Mouse (Mus musculus) midbrain, embryonic 10.5 days (tissue): Measurements from ENCODE around the gene Slc37a3. TPM values are rescaled to one million over a fixed set of nuclear protein-coding genes. Genes with fewer than 3 reads are reported as not detected.

Source experiments
- DNase-seq: peaks from one replicate; pipeline ENCODE4 v3.0.0-alpha.2; 2017; ENCODE audit warnings: low spot score
- H3K27ac ChIP-seq: fragments of 300-500 bp; sonication (generic); replicated peaks from 2 replicates; pipeline ENCODE4 v1.5.1; 2016; ENCODE audit warnings: mild to moderate bottlenecking
- H3K27me3 ChIP-seq: fragments of 300-500 bp; sonication (generic); 2 replicates; pipeline ENCODE4 v1.6.1; 2016; ENCODE audit warnings: low read depth, mild to moderate bottlenecking; ENCODE audit not compliant: poor library complexity, severe bottlenecking
- H3K36me3 ChIP-seq: fragments of 300-500 bp; sonication (generic); 2 replicates; pipeline ENCODE4 v1.6.1; 2016; ENCODE audit warnings: mild to moderate bottlenecking, moderate library complexity
- H3K4me1 ChIP-seq: fragments of 300-500 bp; sonication (generic); 2 replicates; pipeline ENCODE4 v1.6.1; 2016
- H3K4me3 ChIP-seq: fragments of 300-500 bp; sonication (generic); 2 replicates; pipeline ENCODE4 v1.5.1; 2016; ENCODE audit warnings: mild to moderate bottlenecking, moderate library complexity
- H3K9me3 ChIP-seq: fragments of 300-500 bp; sonication (generic); replicated peaks from 2 replicates; pipeline ENCODE4 v1.6.1; 2016; ENCODE audit warnings: mild to moderate bottlenecking
- WGBS: fragments of 180-500 bp; shearing (Covaris S2); methylation state at CpG from one replicate; pipeline ENCODE4 v1.1.7; 2016; 5-methylcytosine and 5-hydroxymethylcytosine counted together
- polyA plus RNA-seq: library from polyadenylated mRNA; unstranded; fragments of >200 nt; fragmentation: Nextera tagmentation; extraction: Ambion mirVana; gene quantifications from 2 replicates; pipeline ENCODE4 v1.2.1, GENCODE M21; 2016

Slc37a3 gene
- polyA plus RNA-seq, 1 experiment from 2014 or later: 45.3 TPM

DNA sequence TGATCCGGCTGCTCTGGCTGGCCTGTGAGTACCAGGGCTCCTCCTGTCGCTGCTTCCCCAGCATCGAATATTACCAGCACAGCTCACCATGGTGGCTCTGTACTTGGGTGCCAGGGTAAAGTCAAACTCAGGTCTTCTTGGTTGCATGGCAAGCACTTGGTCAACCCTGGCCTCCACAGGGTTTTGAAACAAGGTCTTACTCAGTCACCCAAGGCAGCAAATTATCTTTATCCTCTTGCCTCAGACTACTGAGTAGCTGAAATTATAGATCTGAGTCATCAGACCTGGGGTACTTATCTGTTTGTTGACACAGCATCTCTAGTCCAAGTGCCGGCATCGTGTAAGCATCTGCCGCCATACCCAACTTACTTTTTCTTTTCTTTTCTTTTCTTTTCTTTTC, 80.4 kb downstream of the Slc37a3 start:
- H3K27me3 ChIP-seq: no peaks in the 10 kb centered on the region
- WGBS: 96% methylated on average over 6 of the region's 6 CpGs
- no peaks in the 10 kb centered on the region for H3K36me3 ChIP-seq
- no peak overlapping the region for H3K4me3 ChIP-seq
- DNase-seq: no peak
- peaks cover 12% of the 10 kb centered on the region for H3K4me1 ChIP-seq
- H3K9me3 ChIP-seq: no peaks in the 10 kb centered on the region
- no peak overlapping the region for H3K27ac ChIP-seq

DNA sequence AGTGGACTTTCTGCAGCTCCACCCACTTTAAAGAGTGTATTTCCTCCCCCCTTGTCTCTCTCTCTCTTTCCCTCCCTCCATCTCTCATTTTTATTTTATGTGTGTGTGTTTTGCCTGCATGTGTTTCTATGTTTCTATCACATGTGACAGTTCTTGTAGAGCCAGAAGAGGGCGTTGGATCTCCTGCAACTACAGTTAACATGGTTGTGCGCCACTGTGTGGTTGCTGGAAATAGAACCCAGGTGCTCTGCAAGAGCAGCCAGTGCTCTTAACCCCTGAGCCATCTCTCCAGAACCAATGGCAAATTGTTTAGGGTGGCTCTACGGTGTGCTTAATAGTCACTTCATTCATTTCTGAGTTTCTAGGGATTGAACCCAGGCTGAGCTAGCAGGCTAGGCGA, 81.0 kb downstream of the Slc37a3 start:
- no peak for DNase-seq
- no peaks in the 10 kb centered on the region for H3K27me3 ChIP-seq
- no peaks in the 10 kb centered on the region for H3K9me3 ChIP-seq
- 78% methylated on average over 4 of the region's 4 CpGs for WGBS
- no peak overlapping the region for H3K27ac ChIP-seq
- H3K36me3 ChIP-seq: no peaks in the 10 kb centered on the region
- peaks cover 6% of the 10 kb centered on the region for H3K4me1 ChIP-seq
- H3K4me3 ChIP-seq: no peak overlapping the region

DNA sequence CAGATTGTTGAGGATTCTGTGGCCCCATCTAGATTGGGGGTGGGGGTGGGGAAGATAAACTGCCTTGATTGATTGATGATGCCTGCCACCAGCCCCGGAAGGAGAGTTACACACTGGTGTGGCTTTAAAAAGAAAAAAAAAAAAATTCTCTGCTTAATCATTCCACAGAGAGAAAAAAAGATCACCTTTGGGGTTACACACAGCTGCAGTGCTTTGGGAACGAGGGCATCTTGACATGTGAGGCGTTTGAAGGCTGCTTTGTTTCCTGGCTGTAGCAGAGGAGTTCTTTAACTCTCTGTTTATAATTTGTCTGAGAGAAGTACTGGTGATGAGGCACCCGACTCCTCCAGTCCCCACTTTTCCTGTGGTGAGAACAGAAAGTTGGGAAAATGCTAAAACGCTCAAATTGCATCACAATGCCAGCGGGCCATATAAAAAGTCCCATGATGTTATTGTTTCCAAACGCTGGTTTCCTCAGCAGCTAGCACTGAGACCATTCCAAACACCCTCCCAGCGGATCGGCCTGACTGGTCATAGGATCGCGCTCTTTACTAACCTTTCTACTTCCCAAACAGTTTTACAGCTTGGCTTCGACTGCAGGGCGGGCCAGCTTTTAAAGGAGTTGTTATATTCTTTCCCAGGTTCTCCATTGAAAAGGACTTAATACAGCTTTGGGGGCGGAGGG, 81.6 kb downstream of the Slc37a3 start:
- H3K27me3 ChIP-seq: no peaks in the 10 kb centered on the region
- DNase-seq: no peak
- no peak overlapping the region; the same call in 1 of the 2 replicates for H3K27ac ChIP-seq
- H3K4me1 ChIP-seq: peaks cover 6% of the 10 kb centered on the region
- H3K9me3 ChIP-seq: no peaks in the 10 kb centered on the region
- no peak overlapping the region for H3K4me3 ChIP-seq
- no peaks in the 10 kb centered on the region for H3K36me3 ChIP-seq
- WGBS: 58% methylated on average over 14 of the region's 14 CpGs

- 82% methylated on average over 7 of the region's 7 CpGs for WGBS
- no peaks in the 10 kb centered on the region for H3K9me3 ChIP-seq
- H3K27ac ChIP-seq: no peak overlapping the region
- no peaks in the 10 kb centered on the region for H3K27me3 ChIP-seq
- peaks cover 11% of the 10 kb centered on the region for H3K4me1 ChIP-seq
- H3K4me3 ChIP-seq: no peak overlapping the region
- H3K36me3 ChIP-seq: no peaks in the 10 kb centered on the region
- no peak for DNase-seq
Measured at GRCm38 (mm10) chr6:39289721-39290120, 87.8 kb downstream of the Slc37a3 start.

- Histone ChIP-seq H3K9me3 (no peaks in the 10 kb centered on the region), H3K27ac (no peak overlapping the region), H3K4me1 (peaks cover 11% of the 10 kb centered on the region), H3K4me3 (no peak overlapping the region), H3K36me3 (no peaks in the 10 kb centered on the region), H3K27me3 (no peaks in the 10 kb centered on the region)
- 84% methylated on average over 3 of the region's 3 CpGs for WGBS
- no peak for DNase-seq
Measured at GRCm38 (mm10) chr6:39287782-39288181, 89.7 kb downstream of the Slc37a3 start.

- H3K4me1 ChIP-seq: peaks cover 11% of the 10 kb centered on the region
- H3K36me3 ChIP-seq: no peaks in the 10 kb centered on the region
- WGBS: 39% methylated on average over 5 of the region's 5 CpGs
- H3K4me3 ChIP-seq: no peak overlapping the region
- no peak for DNase-seq
- no peaks in the 10 kb centered on the region for H3K27me3 ChIP-seq
- H3K27ac ChIP-seq: peak overlapping the region; percentile 55
- H3K9me3 ChIP-seq: no peaks in the 10 kb centered on the region
Measured at GRCm38 (mm10) chr6:39286732-39287083, 90.8 kb downstream of the Slc37a3 start.

DNA sequence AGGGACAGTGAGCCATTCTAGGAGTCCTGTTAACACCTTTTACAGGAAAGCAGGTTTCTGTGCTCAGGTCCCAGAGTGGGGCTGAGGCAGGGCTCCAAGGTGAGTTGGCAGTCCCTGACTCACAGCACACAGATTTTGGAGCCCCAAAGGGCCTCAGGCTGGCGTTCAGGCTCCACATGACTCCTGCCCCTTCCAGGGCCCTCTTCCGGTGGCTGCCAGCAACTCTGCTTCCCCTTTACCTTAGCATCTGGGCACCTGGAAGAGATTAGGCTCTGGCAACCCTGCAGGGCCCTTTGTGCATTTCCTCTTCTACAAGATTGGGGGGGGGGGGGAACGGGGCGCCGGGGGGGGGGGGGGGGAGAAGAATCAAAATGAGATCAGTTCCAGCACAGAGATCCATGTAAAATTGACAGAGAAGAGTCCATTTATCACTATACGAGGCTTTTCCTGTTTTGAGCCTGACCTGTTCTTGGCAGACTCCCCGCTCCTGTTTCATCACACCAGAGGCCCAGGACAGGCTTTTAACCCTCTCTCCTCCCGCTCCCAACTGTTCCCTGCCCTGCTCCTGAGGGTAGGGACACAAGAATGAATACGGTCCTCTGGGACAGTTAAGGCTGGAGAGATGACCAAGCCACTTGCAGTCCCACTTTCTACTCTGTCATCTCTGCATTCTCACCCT, 91.3 kb downstream of the Slc37a3 start:
- peaks cover 11% of the 10 kb centered on the region for H3K4me1 ChIP-seq
- H3K9me3 ChIP-seq: no peaks in the 10 kb centered on the region
- H3K27me3 ChIP-seq: no peaks in the 10 kb centered on the region
- WGBS: 54% methylated on average over 6 of the region's 9 CpGs
- H3K36me3 ChIP-seq: no peaks in the 10 kb centered on the region
- H3K27ac ChIP-seq: peak overlapping the region; percentile 55
- H3K4me3 ChIP-seq: no peak overlapping the region
- DNase-seq: no peak

DNA sequence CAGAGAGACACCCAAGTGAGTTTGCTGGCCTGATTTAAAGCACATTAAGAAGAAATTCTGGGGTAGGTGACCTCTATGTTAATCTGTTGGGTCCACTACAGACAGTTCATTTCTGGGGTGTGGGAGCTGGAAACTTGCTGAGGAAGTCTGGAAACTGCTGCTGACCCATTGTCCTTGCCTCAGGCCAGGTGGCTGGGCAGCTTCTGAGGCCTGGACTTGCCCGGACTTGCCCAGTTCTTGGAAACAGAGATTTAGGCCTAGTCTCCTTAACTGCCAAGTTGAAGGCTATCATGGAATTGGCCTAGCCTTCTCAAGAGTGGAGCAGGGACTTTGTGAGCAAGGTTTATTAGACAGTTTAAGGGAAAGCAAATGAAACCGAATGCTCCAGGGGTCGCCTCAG, 92.6 kb downstream of the Slc37a3 start:
- H3K9me3 ChIP-seq: no peaks in the 10 kb centered on the region
- DNase-seq: no peak
- H3K36me3 ChIP-seq: no peaks in the 10 kb centered on the region
- no peaks in the 10 kb centered on the region for H3K27me3 ChIP-seq
- WGBS: 92% methylated on average over 3 of the region's 3 CpGs
- no peak overlapping the region for H3K4me3 ChIP-seq
- H3K4me1 ChIP-seq: peaks cover 11% of the 10 kb centered on the region
- H3K27ac ChIP-seq: no peak overlapping the region

Other genes with a start within 250 kb of the Slc37a3 start
- 10.4 and 12.4 TPM in 2 replicates for gene Kdm7a, start 170.9 kb downstream of the Slc37a3 start, polyA plus RNA-seq
- 0.28 and 0.30 TPM in 2 replicates for gene Rab19, start 3.5 kb upstream of the Slc37a3 start, polyA plus RNA-seq
- 88.2 and 104 TPM in 2 replicates for gene Mkrn1, start 42.8 kb upstream of the Slc37a3 start, polyA plus RNA-seq
- gene Dennd2a, start 180.2 kb upstream of the Slc37a3 start, polyA plus RNA-seq: 42.3 and 50.6 TPM in 2 replicates
- gene Adck2, start 196.2 kb upstream of the Slc37a3 start, polyA plus RNA-seq: 26.6 and 28.4 TPM in 2 replicates
- 0.57 and 1.3 TPM in 2 replicates for gene Gm42420, start 208.1 kb upstream of the Slc37a3 start, polyA plus RNA-seq
- gene Ndufb2, start 214.9 kb upstream of the Slc37a3 start, polyA plus RNA-seq: 282 and 288 TPM in 2 replicates